Mouse (Mus musculus) heart, embryonic 15.5 days (tissue): ENCODE data around the gene Coq8a. TPM values are rescaled to one million over a fixed set of nuclear protein-coding genes. Genes with fewer than 3 reads are reported as not detected.

ENCODE experiments used
- ATAC-seq: fragments of 200-750 bp; cut with Nextera tagmentation; replicated peaks from 2 replicates; pipeline ENCODE4 v1.8.0; 2017; ENCODE audit warnings: low read depth, moderate TSS enrichment; ENCODE audit not compliant: insufficient number of reproducible peaks, insufficient read depth, low FRiP score
- H3K27ac ChIP-seq: fragments of 300-500 bp; sonication (generic); 2 replicates; pipeline ENCODE4 v1.5.1; 2015; ENCODE audit warnings: mild to moderate bottlenecking, inconsistent platforms
- H3K27me3 ChIP-seq: fragments of 300-500 bp; sonication (generic); 2 replicates; pipeline ENCODE4 v1.6.1; 2015; ENCODE audit warnings: inconsistent platforms
- H3K36me3 ChIP-seq: fragments of 300-500 bp; sonication (generic); 2 replicates; pipeline ENCODE4 v1.6.1; 2015; ENCODE audit warnings: mild to moderate bottlenecking, inconsistent platforms
- H3K4me1 ChIP-seq: fragments of 300-500 bp; sonication (generic); replicated peaks from 2 replicates; pipeline ENCODE4 v1.6.1; 2015; ENCODE audit warnings: inconsistent platforms
- H3K4me2 ChIP-seq: fragments of 300-500 bp; sonication (generic); 2 replicates; pipeline ENCODE4 v1.6.1; 2015; ENCODE audit warnings: inconsistent platforms, mild to moderate bottlenecking, moderate library complexity
- H3K4me3 ChIP-seq: fragments of 300-500 bp; sonication (generic); 2 replicates; pipeline ENCODE4 v1.5.1; 2015; ENCODE audit warnings: mild to moderate bottlenecking, inconsistent platforms
- H3K9ac ChIP-seq: fragments of 300-500 bp; sonication (generic); 2 replicates; pipeline ENCODE4 v1.6.1; 2015; ENCODE audit warnings: mild to moderate bottlenecking, inconsistent platforms
- H3K9me3 ChIP-seq: fragments of 300-500 bp; sonication (generic); replicated peaks from 2 replicates; pipeline ENCODE4 v1.6.1; 2016; ENCODE audit warnings: inconsistent platforms
- WGBS: fragments of 180-500 bp; shearing (Covaris S2); methylation state at CpG from one replicate; pipeline ENCODE4 v1.1.7; 2015; ENCODE audit warnings: mixed read lengths; 5-methylcytosine and 5-hydroxymethylcytosine counted together
- polyA plus RNA-seq: library from polyadenylated mRNA; unstranded; fragments of >200 nt; fragmentation: Nextera tagmentation; extraction: Ambion mirVana; gene quantifications from 2 replicates; pipeline ENCODE4 v1.2.1, GENCODE M21; 2015

Coq8a gene
- polyA plus RNA-seq, result 55.3 and 66.7 TPM in 2 replicates

DNA sequence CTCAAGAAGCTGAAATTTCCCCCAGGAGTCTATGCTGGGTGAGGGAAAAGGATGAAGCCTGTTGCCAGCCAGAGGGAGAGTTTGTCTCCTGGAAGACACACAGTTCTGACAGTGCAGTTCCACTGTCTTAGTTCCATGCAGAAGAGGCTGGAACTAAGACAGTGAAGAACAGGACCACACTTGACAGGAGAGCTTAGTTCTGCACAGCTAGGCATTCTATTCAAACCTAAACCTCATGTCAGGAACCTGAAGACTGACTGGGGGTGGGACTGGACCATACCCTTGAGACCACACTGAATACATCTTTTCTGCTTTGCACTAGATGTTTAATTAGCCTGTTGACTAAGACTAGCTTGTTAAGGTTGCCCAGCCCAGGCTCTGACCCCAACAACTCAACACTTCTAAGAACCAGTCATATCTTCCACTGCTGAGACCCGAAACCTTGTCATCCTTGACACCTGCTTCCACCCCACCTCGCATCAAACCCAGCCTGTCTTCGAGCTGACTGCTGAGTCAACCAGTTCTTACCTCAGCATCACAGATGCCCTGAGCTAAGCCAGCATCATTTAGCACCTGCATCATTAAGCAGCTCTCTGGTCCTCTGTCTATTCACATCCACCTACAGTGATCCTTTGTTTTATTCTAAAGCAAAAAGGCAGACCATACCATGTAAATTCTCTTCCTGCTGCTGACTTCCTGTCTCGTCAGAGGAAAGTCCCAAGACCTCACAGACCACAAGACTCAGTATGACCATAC lies at the start of gene Coq8a:
Coq8a (minus strand) TSS at position 644 of the 756 bp plus-strand sequence.
- H3K9ac ChIP-seq, result no peak within 1 kb of the TSS
- 53% methylated on average over 4 of the region's 4 CpGs for WGBS
- no peaks in the 10 kb centered on the region for H3K27me3 ChIP-seq

DNA sequence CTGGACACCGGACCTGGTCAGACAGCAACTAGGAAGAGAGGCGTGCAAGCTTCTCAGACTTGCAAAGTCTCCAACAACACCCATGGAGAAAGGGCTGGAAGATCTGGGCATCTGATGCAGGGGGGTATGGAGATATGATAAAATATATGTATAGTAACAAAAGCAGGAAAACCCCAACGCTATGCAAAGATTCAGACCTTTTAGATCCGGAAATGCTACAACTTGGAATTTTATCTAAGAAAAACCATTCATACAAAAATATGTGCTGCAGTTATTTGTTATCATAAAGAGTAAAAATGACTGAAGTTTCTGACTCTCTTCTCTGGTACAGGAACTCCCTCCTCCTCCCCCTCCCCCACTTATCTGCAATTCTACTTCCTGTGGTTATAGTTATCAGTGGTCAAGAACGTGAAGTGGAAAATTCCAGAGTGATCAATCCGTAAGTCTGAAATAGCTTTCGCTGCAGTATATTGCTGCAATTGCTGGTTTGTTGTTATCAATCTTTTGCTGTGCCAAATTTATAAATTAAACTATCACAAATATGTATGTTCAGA lies 49.3 kb upstream of the Coq8a start:
- H3K4me2 ChIP-seq, result no peak overlapping the region
- H3K36me3 ChIP-seq, result no peaks in the 10 kb centered on the region
- 42% methylated on average over 7 of the region's 7 CpGs for WGBS
- no peak overlapping the region for H3K9ac ChIP-seq
- 0 out of 2 replicates have a peak overlapping the region, but pooled peaks have one; percentile 36 for H3K27ac ChIP-seq
- no peak for ATAC-seq
- no peak overlapping the region for H3K4me3 ChIP-seq
- peaks cover 44% of the 10 kb centered on the region for H3K4me1 ChIP-seq
- no peaks in the 10 kb centered on the region for H3K9me3 ChIP-seq
- H3K27me3 ChIP-seq, result no peaks in the 10 kb centered on the region

More for the DNA sequence above, at the start of gene Coq8a:
- H3K9me3 ChIP-seq, result no peaks in the 10 kb centered on the region
- H3K36me3 ChIP-seq, result no peaks in the 10 kb centered on the region
- H3K27ac ChIP-seq, result no peak within 1 kb of the TSS
- H3K4me1 ChIP-seq, result peaks cover 15% of the 10 kb centered on the region; the same call in 1 of the 2 replicates
- H3K4me3 ChIP-seq, result no peak within 1 kb of the TSS
- no peak within 1 kb of the TSS for H3K4me2 ChIP-seq
- no peak for ATAC-seq

- ATAC-seq, result no peak
- 37% methylated on average over 7 of the region's 7 CpGs for WGBS
- Histone ChIP-seq H3K27me3 (no peaks in the 10 kb centered on the region), H3K9me3 (no peaks in the 10 kb centered on the region), H3K4me3 (no peak overlapping the region), H3K9ac (no peak overlapping the region), H3K27ac (no peak overlapping the region), H3K4me1 (peaks cover 44% of the 10 kb centered on the region), H3K4me2 (no peak overlapping the region), H3K36me3 (no peaks in the 10 kb centered on the region)
Observed at GRCm38 (mm10) chr1:180247901-180248300, 48.5 kb upstream of the Coq8a start.

GRCm38 (mm10) chr1:180245741-180246507 lies 46.5 kb upstream of the Coq8a start:
- peaks cover 37% of the 10 kb centered on the region for H3K4me1 ChIP-seq
- WGBS, result 59% methylated on average over 13 of the region's 13 CpGs
- no peak overlapping the region for H3K4me2 ChIP-seq
- no peaks in the 10 kb centered on the region for H3K9me3 ChIP-seq
- H3K9ac ChIP-seq, result no peak overlapping the region
- H3K36me3 ChIP-seq, result no peaks in the 10 kb centered on the region
- no peak overlapping the region for H3K4me3 ChIP-seq
- no peak overlapping the region for H3K27ac ChIP-seq
- ATAC-seq, result no peak
- H3K27me3 ChIP-seq, result no peaks in the 10 kb centered on the region

GRCm38 (mm10) chr1:180231729-180232128 lies 32.3 kb upstream of the Coq8a start:
- H3K4me1 ChIP-seq, result no peaks in the 10 kb centered on the region
- no peak overlapping the region for H3K27ac ChIP-seq
- no peaks in the 10 kb centered on the region for H3K36me3 ChIP-seq
- no peak for ATAC-seq
- no peaks in the 10 kb centered on the region for H3K9me3 ChIP-seq
- no peaks in the 10 kb centered on the region for H3K27me3 ChIP-seq
- H3K4me2 ChIP-seq, result no peak overlapping the region
- no peak overlapping the region for H3K4me3 ChIP-seq
- WGBS, result 65% methylated on average over 3 of the region's 3 CpGs
- no peak overlapping the region for H3K9ac ChIP-seq

DNA sequence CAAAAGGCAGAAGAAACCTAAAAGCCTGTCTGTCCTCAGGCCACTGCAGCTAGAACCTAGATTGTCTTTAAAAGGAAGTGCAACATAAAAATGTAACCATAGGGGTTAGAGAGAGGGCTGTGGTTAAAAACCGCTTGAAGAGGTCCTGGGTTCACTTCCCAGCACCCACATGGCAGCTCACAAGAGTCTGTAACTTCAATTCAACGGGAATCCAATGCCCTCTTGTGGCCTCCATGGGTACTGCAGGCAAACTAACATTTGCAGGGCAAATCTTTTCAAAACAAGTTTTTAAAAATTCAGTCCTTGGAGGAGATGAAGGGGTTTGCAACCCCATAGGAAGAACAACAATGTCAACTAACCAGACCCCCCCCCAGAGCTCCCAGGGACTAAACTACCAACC lies 31.2 kb upstream of the Coq8a start:
- no peak overlapping the region for H3K9ac ChIP-seq
- H3K4me2 ChIP-seq, result no peak overlapping the region
- H3K4me3 ChIP-seq, result no peak overlapping the region
- H3K9me3 ChIP-seq, result no peaks in the 10 kb centered on the region
- no peaks in the 10 kb centered on the region for H3K27me3 ChIP-seq
- 20% methylated on average over 2 of the region's 2 CpGs for WGBS
- H3K27ac ChIP-seq, result no peak overlapping the region
- no peak for ATAC-seq
- no peaks in the 10 kb centered on the region for H3K36me3 ChIP-seq
- H3K4me1 ChIP-seq, result peaks cover 6% of the 10 kb centered on the region

DNA sequence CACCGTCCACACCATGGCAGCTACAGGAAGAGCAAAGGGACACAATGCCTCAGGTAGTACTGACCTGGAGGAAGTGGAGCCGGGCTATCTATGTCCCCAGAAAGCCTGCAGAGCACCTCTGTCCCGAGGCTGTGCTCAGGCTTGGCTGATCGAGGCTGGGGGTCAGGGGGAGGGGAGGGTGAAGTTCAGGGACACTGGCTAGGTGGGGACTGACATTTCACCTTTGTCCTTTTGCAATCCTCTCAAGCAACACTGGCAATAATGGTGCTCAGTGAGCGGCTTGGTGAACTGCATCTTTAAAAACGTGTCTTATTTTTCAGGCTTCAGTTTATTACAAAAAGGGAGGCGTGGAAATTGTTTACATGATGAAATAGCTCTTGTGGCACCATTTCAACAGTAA lies 30.5 kb upstream of the Coq8a start:
- WGBS, result 77% methylated on average over 7 of the region's 7 CpGs
- Histone ChIP-seq H3K27ac (no peak overlapping the region), H3K36me3 (no peaks in the 10 kb centered on the region), H3K4me1 (peaks cover 9% of the 10 kb centered on the region), H3K9me3 (no peaks in the 10 kb centered on the region), H3K27me3 (no peaks in the 10 kb centered on the region), H3K9ac (no peak overlapping the region), H3K4me3 (no peak overlapping the region), H3K4me2 (no peak overlapping the region)
- ATAC-seq, result no peak

DNA sequence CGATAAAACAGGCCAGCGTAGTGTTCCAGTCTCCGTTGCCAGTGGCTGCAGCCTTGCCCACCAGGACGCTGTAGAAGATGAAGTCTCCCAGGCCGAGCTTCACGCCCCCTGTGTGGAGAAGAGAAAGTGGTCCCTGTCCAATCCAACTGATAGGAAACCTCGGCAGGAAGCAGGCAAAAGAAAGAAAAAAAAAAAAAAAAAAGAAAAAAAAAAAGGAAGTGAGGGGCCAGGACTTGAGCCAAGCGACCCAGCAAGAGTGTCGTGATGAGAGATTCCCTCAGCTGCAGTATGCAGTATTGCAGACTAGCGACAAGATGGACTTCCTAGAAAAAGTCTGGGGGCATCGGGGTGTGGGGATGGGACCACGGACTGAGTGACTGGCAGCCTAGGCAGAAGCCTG lies 29.5 kb upstream of the Coq8a start:
- Histone ChIP-seq H3K4me2 (no peak overlapping the region), H3K27ac (no peak overlapping the region), H3K9ac (no peak overlapping the region), H3K9me3 (no peaks in the 10 kb centered on the region), H3K4me1 (peaks cover 9% of the 10 kb centered on the region), H3K27me3 (no peaks in the 10 kb centered on the region), H3K36me3 (no peaks in the 10 kb centered on the region), H3K4me3 (no peak overlapping the region)
- ATAC-seq, result no peak
- 73% methylated on average over 12 of the region's 12 CpGs for WGBS

- H3K27ac ChIP-seq, result peak overlapping the region; percentile 60
- WGBS, result 86% methylated on average over 3 of the region's 3 CpGs
- H3K9ac ChIP-seq, result peak overlapping the region; percentile 42; the same call in 1 of the 2 replicates
- H3K9me3 ChIP-seq, result no peaks in the 10 kb centered on the region
- peaks cover 9% of the 10 kb centered on the region for H3K4me1 ChIP-seq
- peak overlapping the region; percentile 65 for H3K4me2 ChIP-seq
- 0 out of 2 replicates have a peak overlapping the region, but pooled peaks have one; percentile 56 for H3K4me3 ChIP-seq
- no peak for ATAC-seq
- no peaks in the 10 kb centered on the region for H3K36me3 ChIP-seq
- H3K27me3 ChIP-seq, result no peaks in the 10 kb centered on the region
Observed at GRCm38 (mm10) chr1:180226766-180227165, 27.4 kb upstream of the Coq8a start.

DNA sequence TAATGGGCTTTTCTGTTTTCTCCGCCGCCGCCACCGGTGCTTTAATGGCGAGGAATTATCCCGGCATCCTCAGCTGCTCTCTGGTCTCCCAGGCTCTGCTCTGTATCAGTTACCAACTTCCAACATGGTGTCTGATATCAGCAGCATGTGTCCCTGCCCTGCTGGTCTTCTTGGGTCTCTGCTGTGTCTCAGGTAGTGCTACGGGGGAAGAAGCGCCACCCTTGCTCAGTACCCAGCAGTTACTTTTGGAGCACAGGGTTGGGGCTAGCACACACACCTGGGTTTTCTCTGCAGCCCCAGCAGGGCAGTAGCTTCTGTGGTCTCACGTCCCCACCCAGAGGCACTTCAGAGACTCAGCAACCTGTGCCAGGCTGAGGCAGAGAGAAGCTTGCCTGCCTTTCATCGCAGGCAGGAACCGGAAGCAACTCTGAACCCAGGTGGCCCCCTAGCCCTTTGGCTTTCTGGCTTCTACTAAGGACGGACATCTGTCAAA lies 26.9 kb upstream of the Coq8a start:
- Histone ChIP-seq H3K4me2 (peak overlapping the region; percentile 65), H3K27me3 (no peaks in the 10 kb centered on the region), H3K4me3 (peak overlapping the region; percentile 56), H3K9me3 (no peaks in the 10 kb centered on the region), H3K9ac (peak overlapping the region; percentile 42), H3K4me1 (peaks cover 9% of the 10 kb centered on the region), H3K27ac (peak overlapping the region; percentile 60), H3K36me3 (no peaks in the 10 kb centered on the region)
- WGBS, result 6% methylated on average over 12 of the region's 12 CpGs
- peak; percentile 65 for ATAC-seq

DNA sequence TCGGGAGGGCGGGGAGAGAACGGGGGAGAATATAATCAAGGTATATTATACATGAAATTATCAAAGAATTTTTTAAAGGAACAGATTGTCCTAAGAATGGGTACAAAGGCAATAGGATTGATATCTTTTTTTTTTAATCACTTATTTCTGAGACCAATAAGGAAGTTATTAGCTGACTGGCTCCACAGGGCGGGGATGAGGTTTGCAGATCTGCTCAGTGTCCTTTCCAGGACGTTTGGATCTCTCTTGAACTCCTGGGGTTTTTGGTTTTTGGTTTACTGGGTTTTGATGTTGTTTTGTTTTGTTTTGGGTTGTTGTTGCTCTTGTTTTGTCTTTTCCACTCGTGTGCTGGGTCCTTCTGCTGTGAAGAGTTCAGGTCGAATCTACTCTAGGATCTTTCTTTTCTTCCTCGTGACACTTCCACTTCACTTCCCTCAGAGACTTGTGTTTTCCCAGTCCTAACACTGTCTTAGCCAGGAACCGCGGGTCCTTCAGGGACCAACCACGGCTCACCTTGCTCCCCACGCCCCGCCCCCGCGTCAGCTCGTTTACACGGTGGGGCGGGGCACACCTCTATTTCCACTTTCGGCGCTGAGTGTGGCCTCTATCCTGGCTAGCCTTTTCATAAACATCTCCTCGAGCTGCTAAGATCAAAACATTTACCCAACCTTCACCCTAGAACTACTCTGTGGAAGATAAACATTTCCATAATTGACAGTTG lies 26.3 kb upstream of the Coq8a start:
- Histone ChIP-seq H3K9me3 (no peaks in the 10 kb centered on the region), H3K27me3 (no peaks in the 10 kb centered on the region), H3K27ac (peak overlapping the region; percentile 60), H3K4me3 (peak overlapping the region; percentile 56), H3K36me3 (no peaks in the 10 kb centered on the region), H3K4me1 (peaks cover 9% of the 10 kb centered on the region), H3K9ac (peak overlapping the region; percentile 42), H3K4me2 (peak overlapping the region; percentile 65)
- ATAC-seq, result peak; percentile 82; the same call in 1 of the 2 replicates
- WGBS, result 14% methylated on average over 21 of the region's 21 CpGs
